Mouse (Mus musculus) heart, adult 11 months (tissue): ENCODE data around the gene Fads6.

ENCODE experiments used
- DNase-seq: peaks from one replicate; pipeline ENCODE4 v3.0.0; 2022

Fads6 gene

GRCm38 (mm10) chr11:115297214-115297826, at the start of gene Fads6:
TSS of gene Fads6 (minus strand) at chr11:115297663.
- DNase-seq, result peak; percentile 97

GRCm38 (mm10) chr11:115345515-115345914, 48.1 kb upstream of the Fads6 start:
- DNase-seq, result no peak

DNA sequence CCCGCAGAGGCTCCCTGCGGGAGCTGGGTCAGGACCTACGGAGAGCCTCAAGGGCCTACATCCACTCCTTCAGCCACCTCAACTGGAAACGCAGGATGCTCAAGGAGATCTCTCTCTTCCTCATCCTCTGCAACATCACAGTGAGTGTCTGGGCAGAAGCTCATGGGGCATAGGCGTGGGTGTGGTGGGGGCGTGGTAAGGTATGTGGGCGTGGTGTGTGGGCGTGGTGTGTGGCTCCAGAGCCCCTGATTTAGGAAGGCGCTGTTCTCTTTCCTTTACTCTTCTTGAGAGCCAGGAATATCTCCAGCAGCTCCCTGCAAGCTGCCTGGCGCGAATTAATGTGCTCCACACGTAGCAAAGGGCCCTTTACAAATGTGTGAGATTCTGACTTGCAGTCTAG, 47.5 kb upstream of the Fads6 start:
- DNase-seq, result no peak

GRCm38 (mm10) chr11:115341866-115342265, 44.4 kb upstream of the Fads6 start:
- DNase-seq, result no peak

GRCm38 (mm10) chr11:115341246-115341645, 43.8 kb upstream of the Fads6 start:
- no peak for DNase-seq

DNA sequence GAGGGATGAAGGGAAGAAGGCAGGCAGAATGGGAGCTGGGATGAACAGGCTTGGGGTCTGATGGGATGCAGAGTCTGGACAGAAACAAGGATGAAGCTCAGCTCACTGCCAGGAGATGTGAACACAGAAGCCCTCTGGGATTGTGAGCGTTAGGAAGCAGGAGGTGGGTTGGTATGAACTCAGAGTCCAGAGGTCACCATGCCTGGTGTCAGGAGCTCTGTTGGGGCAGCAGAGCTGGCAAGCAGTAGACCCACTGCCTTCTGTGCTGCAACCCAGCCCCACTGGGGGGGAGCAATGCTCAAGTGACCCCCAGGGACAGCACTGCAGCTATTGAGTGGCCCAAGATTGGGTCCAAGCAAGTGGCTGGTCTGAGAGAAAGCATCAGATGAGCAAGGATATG, 40.4 kb upstream of the Fads6 start:
- no peak for DNase-seq

DNA sequence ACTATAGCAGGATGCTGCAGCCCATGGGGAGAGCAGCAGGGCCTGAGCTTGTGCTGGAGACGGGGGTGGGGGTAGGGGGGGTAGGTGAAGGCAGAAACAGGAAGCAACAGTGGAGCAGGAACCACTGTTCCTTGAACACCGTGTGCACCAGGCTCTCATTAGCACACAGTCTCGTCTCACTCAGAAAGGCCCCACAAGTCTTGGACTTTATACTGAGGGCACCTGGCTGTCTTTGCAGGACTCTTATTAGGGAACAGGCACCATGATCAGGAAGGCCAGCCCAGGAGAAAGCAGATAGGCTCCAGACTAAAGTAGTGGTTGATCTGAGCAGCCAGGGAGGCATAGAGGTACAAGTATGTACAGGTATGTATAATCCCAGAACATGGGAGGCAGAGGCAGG, 39.9 kb upstream of the Fads6 start:
- DNase-seq, result no peak

- no peak for DNase-seq
Measured at GRCm38 (mm10) chr11:115336115-115336514, 38.7 kb upstream of the Fads6 start.

DNA sequence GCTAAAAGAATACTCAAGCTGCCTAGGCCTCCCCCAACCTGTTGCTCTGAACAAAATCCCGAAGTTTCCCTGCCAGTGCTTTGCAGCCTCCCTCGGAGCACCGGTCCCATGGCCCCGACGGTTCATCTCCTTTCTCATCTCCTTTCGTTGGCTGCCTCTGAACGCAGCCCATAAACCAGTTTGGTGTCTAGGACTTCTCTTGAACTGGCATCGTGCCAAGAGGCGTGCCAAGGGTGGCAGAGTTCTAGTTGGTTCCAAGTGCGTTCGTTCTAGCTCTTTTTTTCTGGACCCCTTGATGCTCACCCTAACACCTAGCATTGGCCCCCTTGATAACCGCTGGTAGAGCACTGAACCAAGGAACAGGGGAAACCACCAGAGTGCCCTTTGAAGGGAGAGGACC, 37.8 kb upstream of the Fads6 start:
- DNase-seq, result no peak

DNA sequence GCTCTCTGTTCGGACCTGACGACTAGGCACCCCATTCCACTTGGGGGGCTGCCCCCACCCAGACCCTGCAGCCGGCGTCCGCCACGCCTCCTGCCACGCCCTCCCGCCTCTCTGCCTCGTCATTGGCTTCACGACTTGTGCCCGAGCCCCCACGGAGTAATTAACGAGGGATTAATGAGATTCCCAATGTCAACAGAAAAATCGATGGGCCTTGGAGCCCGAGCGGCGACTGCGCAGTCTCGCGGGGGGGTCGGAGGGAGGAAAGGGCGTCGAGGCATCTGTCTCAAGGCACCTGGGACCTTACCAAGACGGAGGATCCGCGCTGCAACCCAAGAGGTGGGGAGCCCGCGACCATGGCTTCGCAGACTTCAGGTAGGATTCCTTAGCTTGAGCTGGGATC, 37.1 kb upstream of the Fads6 start, which contains the start of gene Otop3:
Otop3 (plus strand) TSS at position 201 of the 400 bp plus-strand sequence.
- DNase-seq, result no peak

- no peak for DNase-seq
Measured at GRCm38 (mm10) chr11:115329339-115329738, 31.9 kb upstream of the Fads6 start.

- no peak for DNase-seq
Measured at GRCm38 (mm10) chr11:115326730-115327129, 29.3 kb upstream of the Fads6 start.

DNA sequence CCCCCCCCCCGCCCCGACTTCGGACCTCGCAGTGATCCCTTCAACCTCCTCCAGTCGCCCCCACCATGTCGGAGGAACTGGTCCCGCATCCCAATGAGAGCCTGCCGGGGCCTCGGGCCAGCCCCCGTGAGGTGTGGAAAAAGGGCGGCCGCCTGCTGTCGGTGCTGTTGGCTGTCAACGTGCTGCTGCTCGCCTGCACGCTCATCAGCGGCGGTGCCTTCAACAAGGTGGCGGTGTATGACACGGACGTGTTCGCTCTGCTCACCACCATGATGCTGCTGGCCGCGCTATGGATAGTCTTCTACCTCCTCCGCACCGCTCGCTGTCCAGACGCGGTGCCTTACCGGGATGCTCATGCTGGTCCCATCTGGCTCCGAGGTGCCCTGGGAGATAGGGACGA, 25.9 kb upstream of the Fads6 start:
- DNase-seq, result no peak

DNA sequence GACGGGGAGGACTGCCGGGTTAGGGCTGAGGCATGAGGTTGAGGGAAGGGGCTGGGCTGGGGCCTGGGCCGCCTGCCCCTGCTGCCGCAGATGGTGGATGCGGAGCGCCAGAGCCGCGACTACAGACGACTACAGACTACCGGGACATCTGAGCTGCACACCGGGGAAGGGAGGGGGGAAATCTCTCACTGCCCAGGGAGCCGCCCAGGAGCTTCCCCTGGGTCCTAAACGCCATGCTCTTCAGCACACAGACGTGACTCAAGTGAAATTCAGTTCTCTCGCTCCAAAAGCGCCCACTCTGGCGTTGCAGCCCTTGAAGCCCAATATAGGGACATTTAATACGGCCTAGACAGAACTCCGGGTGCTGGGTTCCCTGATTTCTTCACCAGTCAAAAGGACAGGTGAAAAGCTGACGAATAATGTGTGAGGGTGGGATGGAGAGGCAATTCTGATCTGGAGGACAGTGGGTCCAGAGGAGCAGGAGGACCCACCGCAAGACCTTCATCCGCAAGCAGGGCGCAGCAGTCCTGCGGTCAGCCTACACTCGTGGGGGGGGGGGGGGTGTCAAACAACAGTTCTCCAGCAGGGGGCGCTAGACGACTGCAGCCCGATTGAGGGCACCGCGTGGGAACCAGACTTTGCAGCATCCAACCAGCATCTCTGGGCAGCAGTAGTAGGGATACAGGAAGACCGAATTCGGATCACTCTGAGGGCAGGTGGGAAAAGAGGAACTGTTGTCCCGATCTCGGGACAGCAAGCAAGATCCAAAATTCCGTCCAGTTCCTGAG, 24.6 kb upstream of the Fads6 start, which contains the start of gene Ush1g:
Ush1g (minus strand) TSS at position 136 of the 788 bp plus-strand sequence.
- no peak for DNase-seq

GRCm38 (mm10) chr11:115319704-115320383, 22.4 kb upstream of the Fads6 start:
- peak; percentile 89 for DNase-seq

GRCm38 (mm10) chr11:115318245-115319027, 21.0 kb upstream of the Fads6 start:
- DNase-seq, result peak; percentile 83

- DNase-seq, result peak; percentile 87
Measured at GRCm38 (mm10) chr11:115317204-115317603, 19.7 kb upstream of the Fads6 start.

DNA sequence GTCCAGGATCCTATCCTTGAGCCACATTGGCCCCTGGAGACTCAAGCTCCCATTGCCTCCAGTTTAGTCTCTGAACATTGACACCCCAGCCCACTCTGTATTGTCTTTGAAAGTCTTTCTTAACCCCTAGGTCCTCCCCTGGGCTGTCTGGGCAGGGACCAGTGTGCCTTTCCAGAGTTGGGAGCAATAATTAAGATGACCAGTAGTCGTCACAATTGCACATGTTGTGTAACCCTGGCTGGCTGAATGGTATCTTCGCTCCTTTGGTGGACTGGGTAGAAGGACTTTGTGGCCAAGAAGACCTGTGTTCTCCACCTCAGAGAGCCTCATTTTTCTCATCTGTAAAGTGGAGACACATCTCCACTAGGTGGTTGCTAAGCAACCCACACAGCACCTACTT, 16.8 kb upstream of the Fads6 start:
- peak; percentile 83 for DNase-seq

DNA sequence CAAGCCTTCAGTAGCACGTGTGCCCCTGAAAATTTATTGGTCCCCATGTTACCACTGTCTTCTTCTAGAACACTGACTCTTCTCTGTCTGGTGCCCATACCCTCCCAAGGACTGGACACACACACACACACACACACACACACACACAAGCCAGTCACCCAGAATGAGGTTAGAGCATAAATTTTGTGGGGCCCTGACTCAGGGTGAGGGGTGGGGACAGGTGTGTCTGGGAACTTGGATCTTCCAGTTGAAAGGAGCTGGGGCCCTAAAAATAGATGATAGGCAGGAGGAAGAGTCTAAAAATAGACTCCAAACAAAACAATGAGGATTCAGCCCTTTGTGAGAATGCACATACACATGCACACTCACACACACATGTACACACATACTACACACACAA, 11.3 kb upstream of the Fads6 start:
- DNase-seq, result no peak

- DNase-seq, result no peak
Measured at GRCm38 (mm10) chr11:115306863-115307262, 9.4 kb upstream of the Fads6 start, which contains the start of gene Otop2. TSS of gene Otop2 (plus strand) at chr11:115307163.

- peak; percentile 89 for DNase-seq
Measured at GRCm38 (mm10) chr11:115303167-115303566, 5.7 kb upstream of the Fads6 start.

DNA sequence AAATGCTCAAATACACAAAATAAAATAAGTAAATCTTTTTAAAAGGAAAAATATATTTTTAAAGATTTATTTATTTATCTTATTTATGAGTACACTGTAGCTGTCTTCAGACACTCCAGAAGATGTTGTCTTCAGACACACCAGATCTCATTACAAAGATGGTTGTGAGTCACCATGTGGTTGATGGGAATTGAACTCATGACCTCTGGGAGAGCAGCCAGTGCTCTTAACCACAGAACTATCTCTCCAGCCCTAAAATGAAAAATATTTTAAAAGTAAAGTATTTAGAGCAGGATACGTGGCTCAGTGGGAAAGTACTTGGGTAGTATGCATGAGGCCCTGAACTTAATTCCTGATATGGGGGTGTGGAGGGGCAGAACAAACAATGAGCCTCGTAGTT, 3.9 kb upstream of the Fads6 start:
- no peak for DNase-seq

DNA sequence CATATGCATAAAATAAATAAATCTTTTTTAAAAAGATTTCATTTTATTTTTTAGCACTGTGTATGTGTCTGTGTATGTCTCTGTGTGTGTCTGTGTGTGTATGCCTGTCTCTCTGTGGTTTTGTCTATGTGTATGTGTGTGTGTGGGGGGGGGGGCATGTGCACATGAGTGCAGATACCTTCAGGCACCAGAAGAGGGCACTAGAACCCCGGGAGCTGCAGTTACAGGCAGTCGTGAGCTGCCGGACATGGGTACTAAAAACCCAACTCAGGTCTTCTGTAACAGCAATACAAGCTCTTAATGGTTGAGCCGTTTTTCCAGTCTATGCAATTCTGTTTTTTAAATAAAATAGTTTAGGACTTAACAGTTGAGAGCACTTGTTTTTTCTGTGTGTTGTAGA, 3.3 kb upstream of the Fads6 start:
- DNase-seq, result no peak
